Mouse (Mus musculus): ENCODE results near the gene Sema3b.

Sema3b gene

GRCm38 (mm10) chr9:107590058-107590772, 18.8 kb downstream of the Sema3b start:
- no peak for DNase-seq (ENCODE audit: low read depth, low spot score)

- DNase-seq (ENCODE audit: low read depth, low spot score), result no peak
These were observed 21.0 kb downstream of the Sema3b start for GRCm38 (mm10) chr9:107587833-107588639.

- peak; percentile 98 for DNase-seq (ENCODE audit: low read depth, low spot score)
These were observed 21.8 kb downstream of the Sema3b start, which contains the start of gene Ifrd2 for GRCm38 (mm10) chr9:107586974-107587832. TSS of gene Ifrd2 (plus strand) at chr9:107587642.

DNA sequence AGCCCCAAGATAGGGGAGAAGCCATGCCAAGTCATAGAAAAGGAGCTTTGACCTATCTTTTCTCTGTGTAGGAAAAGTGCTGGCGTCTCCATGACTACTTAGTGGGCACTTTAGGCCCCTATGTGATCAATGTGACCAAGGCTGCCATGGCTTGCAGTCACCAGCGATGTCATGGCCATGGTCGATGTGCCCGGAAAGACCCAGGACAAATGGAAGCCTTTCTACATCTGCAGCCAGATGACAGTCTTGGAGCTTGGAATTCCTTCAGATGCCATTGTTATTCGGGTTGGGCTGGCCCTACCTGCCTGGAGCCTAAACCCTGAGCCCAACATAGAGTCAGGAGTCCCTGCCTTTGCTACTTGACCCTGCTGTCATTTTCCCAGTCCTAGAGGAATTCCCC, 22.5 kb downstream of the Sema3b start:
- no peak for DNase-seq (ENCODE audit: low read depth, low spot score)

DNA sequence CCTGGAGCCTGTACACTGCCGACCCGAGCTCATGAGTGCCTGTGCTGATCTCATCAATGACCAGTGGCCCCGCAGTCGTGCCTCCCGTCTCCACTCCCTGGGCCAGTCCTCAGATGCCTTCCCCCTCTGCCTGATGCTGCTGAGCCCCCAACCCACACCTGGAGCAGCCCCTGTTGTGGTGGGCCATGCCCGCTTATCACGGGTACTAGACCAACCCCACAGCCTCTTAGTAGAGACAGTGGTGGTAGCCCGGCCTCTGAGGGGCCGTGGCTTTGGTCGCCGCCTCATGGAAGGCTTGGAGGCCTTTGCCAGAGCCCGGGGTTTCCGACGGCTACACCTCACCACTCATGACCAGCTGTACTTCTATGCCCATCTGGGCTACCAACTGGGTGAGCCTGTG, 25.9 kb downstream of the Sema3b start:
- DNase-seq (ENCODE audit: low read depth, low spot score), result no peak

GRCm38 (mm10) chr9:107582509-107583062, 26.4 kb downstream of the Sema3b start:
- DNase-seq (ENCODE audit: low read depth, low spot score), result no peak

- no peak for DNase-seq (ENCODE audit: low read depth, low spot score)
These were observed 27.4 kb downstream of the Sema3b start for GRCm38 (mm10) chr9:107581584-107581983.

GRCm38 (mm10) chr9:107580501-107581317, 28.3 kb downstream of the Sema3b start, which contains the start of gene Hyal3:
TSS of gene Hyal3 (plus strand) at chr9:107580818.
- peak; percentile 86 for DNase-seq (ENCODE audit: low read depth, low spot score)

GRCm38 (mm10) chr9:107579023-107579900, 29.8 kb downstream of the Sema3b start:
- peak; percentile 54 for DNase-seq (ENCODE audit: low read depth, low spot score)

DNA sequence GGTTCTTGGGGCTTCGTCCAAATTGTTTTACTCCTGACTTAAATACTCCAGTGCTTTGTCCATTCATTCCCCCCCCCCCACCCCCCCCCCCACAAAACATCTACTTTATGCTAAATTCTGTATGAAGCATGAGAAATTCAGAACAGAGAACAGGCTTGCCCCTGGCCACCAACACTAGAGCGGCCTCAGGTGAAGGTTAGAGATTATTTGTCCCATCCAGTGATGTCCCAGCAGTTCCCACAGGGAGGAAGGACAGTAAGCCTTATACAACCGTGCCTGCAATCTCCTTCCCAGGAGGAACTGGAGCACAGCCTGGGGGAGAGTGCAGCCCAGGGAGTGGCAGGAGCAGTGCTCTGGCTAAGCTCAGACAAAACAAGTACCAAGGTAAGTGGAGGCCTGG, 30.4 kb downstream of the Sema3b start, which contains the start of gene Naa80:
Naa80 (plus strand) TSS at position 301 of the 400 bp plus-strand sequence.
- DNase-seq (ENCODE audit: low read depth, low spot score), result no peak

GRCm38 (mm10) chr9:107577871-107578270, 31.2 kb downstream of the Sema3b start:
- no peak for DNase-seq (ENCODE audit: low read depth, low spot score)

- peak; percentile 59 for DNase-seq (ENCODE audit: low read depth, low spot score)
These were observed 32.5 kb downstream of the Sema3b start, which contains the start of gene Hyal1 for GRCm38 (mm10) chr9:107576357-107577107. TSS of gene Hyal1 (plus strand) at chr9:107576927.

- no peak for DNase-seq (ENCODE audit: low read depth, low spot score)
These were observed 33.3 kb downstream of the Sema3b start for GRCm38 (mm10) chr9:107575579-107576356.

DNA sequence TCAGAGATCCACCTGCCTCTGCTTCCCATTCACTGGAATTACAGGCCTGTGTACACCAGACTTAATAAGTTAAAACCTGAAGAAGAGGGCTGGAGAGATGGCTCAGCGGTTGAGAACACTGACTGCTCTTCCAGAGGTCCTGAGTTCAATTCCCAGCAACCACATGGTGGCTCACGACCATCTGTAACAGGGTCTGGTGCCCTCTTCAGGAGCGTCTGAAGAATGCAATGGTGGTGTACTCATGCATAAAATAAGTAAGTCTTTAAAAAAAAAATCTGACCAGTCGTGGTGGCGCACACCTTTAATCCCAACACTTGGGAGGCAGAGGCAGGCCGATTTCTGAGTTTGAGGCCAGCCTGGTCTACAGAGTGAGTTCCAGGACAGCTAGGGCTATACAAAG, 35.3 kb downstream of the Sema3b start:
- peak; percentile 60 for DNase-seq (ENCODE audit: low read depth, low spot score)

DNA sequence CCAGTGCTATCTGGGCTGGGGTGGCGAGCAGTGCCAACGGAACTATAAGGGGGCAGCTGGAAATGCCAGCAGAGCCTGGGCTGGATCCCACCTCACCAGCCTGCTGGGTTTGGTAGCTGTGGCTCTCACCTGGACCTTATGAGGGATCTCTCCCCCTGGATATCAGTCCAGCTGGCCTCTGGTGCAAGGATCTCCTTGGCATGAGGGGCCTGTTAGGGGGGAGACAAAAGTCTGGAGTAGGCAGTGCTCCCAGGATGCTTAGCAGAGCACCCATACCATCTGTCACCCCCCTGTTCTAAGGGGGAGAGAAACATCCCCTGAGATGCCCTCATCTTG, 36.7 kb downstream of the Sema3b start:
- no peak for DNase-seq (ENCODE audit: low read depth, low spot score)

- no peak for DNase-seq (ENCODE audit: low read depth, low spot score)
These were observed 37.3 kb downstream of the Sema3b start for GRCm38 (mm10) chr9:107571534-107572326.

DNA sequence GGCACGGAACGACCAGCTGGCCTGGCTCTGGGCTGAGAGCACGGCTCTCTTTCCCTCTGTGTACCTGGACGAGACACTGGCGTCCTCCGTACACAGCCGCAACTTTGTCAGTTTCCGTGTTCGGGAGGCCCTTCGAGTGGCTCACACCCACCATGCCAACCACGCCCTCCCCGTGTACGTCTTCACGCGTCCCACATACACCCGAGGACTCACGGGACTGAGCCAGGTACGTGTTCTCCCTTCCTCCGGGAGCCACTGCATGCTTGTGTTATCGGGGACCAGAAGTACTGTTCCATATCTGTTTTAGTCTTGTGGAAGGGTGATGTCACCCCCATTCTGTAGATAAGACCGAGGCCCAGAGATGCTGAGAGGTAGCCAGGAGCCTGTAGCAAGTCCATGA, 38.2 kb downstream of the Sema3b start:
- DNase-seq (ENCODE audit: low read depth, low spot score), result no peak
